Mouse (Mus musculus) cerebellum, adult (tissue): ENCODE measurements at regions not wholly inside any gene's neighbourhood (a gene's known extent, or its start where the extent isn't known, plus 50 kb on each side); places are given as distances from the start of the nearest gene placed in this dataset.

ENCODE experiments used
- ATAC-seq: cut with Nextera tagmentation; 2 replicates; pipeline ENCODE4 v1.9.2; 2017; ENCODE audit warnings: mild to moderate bottlenecking, moderate library complexity, mixed read lengths; ENCODE audit not compliant: insufficient number of reproducible peaks, low FRiP score, low TSS enrichment

- no peak for ATAC-seq
These were observed 122.1 kb upstream of the Tab2 start for GRCm38 (mm10) chr10:8077904-8078811.

GRCm38 (mm10) chr10:8072463-8072862 lies 116.4 kb upstream of the Tab2 start:
- no peak for ATAC-seq

- no peak for ATAC-seq
These were observed 115.8 kb upstream of the Tab2 start for GRCm38 (mm10) chr10:8071858-8072257.

GRCm38 (mm10) chr10:8070472-8070871 lies 114.4 kb upstream of the Tab2 start:
- no peak for ATAC-seq

DNA sequence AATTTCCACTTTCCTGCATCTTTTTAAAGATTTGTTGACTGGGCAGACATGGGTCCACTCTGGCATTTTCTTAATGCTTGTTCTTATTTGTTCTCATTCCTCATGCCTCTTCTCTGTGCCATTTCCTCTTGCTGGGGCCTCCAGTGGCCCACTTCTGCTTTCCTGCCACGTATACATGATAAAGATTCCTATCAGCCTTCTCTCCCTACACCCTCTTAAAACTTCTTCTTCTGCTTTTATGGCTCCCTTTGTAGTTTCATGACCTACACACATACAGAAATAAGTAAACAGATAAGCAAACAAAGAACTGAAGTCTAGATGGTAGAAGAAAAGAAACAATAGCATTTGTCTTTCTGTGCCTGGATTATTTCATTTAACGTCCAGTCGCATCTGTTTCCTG lies 110.9 kb upstream of the Tab2 start:
- no peak for ATAC-seq

DNA sequence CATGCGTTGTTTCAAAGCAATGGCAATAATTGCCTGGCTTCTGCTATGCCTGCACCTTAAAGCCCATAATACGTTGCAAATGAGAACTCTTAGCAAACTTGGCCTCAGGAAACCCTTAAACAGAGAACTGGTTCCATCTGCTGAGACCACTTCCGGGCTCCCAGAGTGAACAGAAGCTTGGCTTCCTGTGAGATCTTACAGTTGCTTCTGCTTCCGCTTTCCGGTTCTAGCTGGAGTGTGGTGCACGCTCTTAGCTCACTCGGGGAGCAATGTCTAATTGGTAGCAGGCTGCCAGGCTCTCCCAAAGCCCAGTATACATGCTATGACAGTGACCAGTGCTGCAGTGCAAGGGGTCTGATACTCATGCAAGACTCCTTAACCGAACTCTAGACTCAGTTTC lies 109.7 kb upstream of the Tab2 start:
- no peak for ATAC-seq

GRCm38 (mm10) chr10:8064281-8064680 lies 108.3 kb upstream of the Tab2 start:
- no peak for ATAC-seq

DNA sequence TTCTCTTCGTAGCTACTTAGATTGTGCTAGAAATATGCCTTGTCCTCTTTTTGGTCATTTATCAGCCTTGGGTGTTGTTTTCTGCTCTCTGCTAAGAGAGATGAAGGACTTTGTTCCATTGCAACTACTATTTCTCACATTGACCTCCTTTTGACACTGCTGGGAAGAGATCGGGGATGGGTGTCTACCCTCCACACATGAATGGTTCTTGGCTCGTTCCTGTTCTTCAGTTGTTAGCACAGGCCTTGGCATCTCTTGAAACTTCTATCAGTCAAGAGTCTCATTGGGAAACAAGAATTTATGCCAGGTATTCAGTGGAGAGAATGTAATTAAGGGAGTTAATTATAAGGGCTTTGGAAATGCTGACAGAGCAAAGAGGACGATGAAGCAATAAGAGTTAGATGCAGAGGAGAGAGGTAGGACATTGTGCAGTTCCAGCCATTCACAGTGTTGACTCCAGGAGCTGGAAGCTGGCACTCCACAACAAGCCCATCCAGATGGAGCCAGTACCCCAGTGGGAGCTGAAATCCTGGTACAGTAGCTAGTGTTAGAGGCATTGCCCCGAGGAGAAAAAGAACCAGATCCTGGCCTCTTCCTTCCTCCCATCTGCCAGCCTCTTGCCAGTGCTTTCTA lies 107.5 kb upstream of the Tab2 start:
- peak; percentile 66 for ATAC-seq

GRCm38 (mm10) chr10:8060987-8061386 lies 105.0 kb upstream of the Tab2 start:
- ATAC-seq: no peak

- peak; percentile 36; the same call in 1 of the 2 replicates for ATAC-seq
These were observed 103.7 kb upstream of the Tab2 start for GRCm38 (mm10) chr10:8059769-8060168.

GRCm38 (mm10) chr10:8057855-8058254 lies 101.8 kb upstream of the Tab2 start:
- no peak for ATAC-seq

GRCm38 (mm10) chr10:8055293-8055692 lies 99.3 kb upstream of the Tab2 start:
- ATAC-seq: no peak

- ATAC-seq: no peak
These were observed 87.6 kb upstream of the Tab2 start for GRCm38 (mm10) chr10:8043416-8044163.

DNA sequence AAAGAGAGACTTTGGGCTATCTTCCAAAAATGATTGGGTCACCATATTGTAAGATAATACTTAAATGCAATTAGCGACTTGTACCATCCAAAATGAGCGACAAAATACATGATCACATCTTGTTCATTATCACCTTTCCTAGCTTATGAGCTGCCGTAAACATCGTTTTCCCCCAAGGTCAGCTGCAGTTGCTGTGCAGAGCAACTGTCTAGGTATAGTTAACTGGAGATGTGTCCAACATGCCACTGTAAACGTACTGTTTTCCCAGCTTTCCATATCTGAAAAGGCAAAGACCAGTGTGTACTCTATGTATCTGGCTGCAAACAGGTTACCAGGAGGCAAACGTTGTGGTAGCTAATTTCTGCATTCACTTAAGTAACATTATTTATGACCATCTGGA lies 86.3 kb upstream of the Tab2 start:
- ATAC-seq: no peak

DNA sequence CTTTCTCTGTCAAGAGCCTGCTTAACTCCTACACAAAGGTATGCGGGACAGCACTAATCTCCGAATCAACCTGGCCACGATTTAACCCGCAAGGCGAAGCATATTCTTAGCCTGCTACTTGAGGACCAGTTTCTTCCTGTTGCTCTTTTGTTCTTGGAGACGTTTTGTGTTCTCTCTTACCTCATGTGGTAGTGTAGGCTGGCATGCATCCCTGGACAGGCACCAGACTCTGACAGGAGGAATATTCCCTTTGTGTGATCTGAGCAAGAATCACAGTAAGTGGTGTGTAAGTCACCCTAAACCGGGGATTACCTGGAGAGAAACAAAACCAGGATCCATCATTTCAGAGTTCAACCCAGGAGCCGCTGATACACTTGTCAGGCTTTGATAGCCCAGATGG lies 85.8 kb upstream of the Tab2 start:
- ATAC-seq: no peak

- no peak for ATAC-seq
These were observed 82.1 kb upstream of the Tab2 start for GRCm38 (mm10) chr10:8037986-8038631.

- ATAC-seq: no peak
These were observed 80.3 kb upstream of the Tab2 start for GRCm38 (mm10) chr10:8036293-8036692.

DNA sequence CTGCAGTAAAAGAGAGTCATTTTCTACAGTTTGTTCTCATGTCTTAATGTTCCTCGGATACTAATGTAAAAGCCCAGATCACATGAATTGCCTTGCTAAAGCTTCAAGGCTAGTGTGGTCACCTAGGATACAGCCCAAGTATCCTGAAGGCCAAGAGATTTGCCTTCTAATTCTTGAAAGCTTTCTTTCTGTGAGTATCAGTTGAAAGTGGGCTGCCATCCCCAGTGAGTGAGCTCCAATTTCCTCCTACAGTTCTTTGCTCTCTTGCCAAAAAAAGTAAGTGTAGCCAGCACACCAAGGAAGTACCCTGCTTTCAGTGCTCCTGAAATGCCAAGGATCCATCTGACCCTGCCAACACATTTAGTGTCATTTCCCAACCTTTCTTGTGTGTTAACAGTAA lies 79.3 kb upstream of the Tab2 start:
- no peak for ATAC-seq

- no peak for ATAC-seq
These were observed 76.2 kb upstream of the Tab2 start for GRCm38 (mm10) chr10:8032203-8032602.

DNA sequence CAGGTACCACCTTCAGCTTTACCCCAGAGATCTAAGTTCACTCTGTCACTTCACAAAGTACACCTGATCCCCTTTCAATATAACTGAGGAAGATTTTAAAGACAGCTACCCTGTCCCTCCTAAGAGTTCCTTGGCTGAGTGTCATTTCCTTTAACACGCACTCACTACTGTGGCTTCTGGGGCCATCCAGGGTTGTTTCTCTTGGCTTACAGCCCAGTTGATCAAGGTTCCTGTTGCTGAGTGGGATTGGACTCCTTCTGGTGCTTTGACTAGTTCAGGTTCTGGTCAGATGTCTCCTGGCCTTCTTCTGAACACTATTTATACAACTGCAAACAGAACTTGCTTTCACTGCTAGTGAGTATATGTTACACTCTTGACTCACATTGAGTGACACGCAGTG lies 72.8 kb upstream of the Tab2 start:
- no peak for ATAC-seq

GRCm38 (mm10) chr10:8027023-8027422 lies 71.0 kb upstream of the Tab2 start:
- ATAC-seq: no peak
